Mouse (Mus musculus) heart, postnatal 10 days (tissue): ENCODE measurements around the gene Arfgap1. TPM values are rescaled to one million over a fixed set of nuclear protein-coding genes. Genes with fewer than 3 reads are reported as not detected.

Experiments
- DNase-seq, 2 experiments: peaks; one replicate each; pipeline ENCODE4 v3.0.0; 2021
- intact Hi-C: fragments of 180-260 bp; cut with DNase I; formaldehyde crosslinking; loops from one replicate; pipeline ENCODE4 v1.15.1; 2025
- total RNA-seq, 2 experiments: library from RNA; stranded (reverse); gene quantifications; 2 replicates each; pipeline ENCODE4 v1.2.3; 2021

The Arfgap1 gene
- total RNA-seq, 2 experiments from 2014 or later: 47.2 to 50.5 TPM

DNA sequence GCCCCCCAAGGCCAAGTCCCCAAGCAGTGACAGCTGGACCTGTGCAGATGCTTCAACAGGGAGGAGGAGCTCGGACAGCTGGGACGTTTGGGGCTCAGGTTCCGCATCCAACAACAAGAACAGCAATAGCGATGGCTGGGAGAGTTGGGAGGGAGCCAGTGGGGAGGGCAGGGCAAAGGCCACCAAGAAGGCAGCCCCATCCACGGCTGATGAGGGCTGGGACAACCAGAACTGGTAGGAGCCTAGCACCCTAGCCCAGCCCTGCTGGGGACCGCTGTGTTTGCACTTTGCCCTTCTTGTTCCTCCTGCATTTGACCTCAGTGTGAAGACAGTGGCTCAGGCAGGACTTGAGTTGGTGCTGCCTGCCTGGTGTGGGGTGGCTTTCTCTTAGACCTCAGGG, 14.1 kb downstream of the Arfgap1 start:
- intact Hi-C loops: no loop called here
- no peak for DNase-seq

DNA sequence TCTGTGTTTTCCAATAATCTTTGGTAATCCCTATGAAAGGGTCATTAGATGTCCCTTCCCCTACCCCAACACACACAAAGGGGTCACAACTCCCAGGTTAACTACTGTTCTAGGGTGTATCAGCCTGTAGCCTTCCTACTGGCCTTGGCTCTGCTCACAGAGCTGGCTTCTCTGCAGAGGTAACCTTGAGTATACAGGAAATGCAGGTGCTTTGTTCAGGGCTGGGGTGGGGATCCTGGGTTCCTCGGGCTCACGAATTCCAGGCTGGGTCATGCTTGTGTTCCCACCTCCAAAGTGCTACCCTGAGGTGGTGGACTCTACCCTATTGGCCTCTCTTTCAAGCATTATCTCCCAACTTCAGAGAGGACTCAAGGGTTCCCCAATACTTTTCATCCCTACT, 18.6 kb downstream of the Arfgap1 start:
- no peak for DNase-seq
- intact Hi-C loops: no loop called here

DNA sequence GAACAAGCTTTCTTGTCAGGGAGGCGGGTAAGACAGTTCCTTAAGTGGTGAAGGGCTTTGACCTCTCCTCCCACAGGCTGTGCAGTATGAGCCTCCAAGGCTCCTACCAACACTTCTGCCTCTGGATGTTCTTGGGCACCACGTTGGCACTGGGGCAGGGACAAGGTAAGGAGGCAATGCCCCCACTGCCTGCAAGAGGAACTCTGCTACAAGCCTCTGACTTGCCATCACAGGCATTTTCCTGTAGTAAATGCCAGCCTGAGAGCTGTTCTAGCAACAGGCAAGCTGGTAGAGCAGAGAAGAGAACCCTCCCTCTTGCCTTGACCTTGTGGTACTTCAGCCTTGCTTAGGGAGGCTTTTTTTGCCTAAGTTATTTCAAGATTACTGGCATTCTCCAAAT, 19.4 kb downstream of the Arfgap1 start, which contains the start of gene Col20a1:
Gene Col20a1, plus strand, starts transcription at position 87 of the 400 bp plus-strand sequence.
- DNase-seq: no peak
- intact Hi-C loops: no loop called here

- intact Hi-C loops: no loop called here
Measured at GRCm38 (mm10) chr2:180987001-180987400, 20.0 kb downstream of the Arfgap1 start.

DNA sequence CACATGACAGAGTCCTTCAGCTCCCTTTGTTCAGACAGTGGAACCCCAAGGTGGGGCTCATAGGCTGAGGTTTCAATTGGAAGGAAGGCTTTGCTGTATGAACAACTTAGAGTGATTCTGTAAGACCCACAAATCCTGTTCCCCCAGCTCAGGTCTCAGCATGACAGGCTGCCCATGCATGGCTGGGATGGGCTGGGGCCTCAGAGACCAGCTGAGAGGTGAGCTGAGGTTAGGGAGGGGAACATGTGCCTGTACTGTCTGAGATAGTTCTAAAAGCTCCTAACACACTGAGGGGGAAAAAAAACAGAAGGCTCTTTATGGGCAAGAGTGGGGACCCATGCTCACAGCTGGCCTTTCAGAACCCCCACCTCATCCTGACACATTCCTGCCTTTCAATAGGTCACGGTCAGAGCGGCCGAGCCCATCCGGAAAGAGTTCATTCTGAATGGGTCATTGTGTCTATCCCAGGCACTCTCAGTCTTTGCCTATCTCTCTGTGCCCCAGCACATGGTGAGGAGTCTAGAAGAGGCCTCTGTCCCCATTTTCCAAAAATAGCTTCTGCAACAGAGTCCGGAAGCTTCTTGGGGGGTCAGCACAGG, 20.5 kb downstream of the Arfgap1 start:
- DNase-seq: no peak
- intact Hi-C loops: no loop called here

More at GRCm38 (mm10) chr2:180987001-180987400, 20.0 kb downstream of the Arfgap1 start:
- DNase-seq: no peak

DNA sequence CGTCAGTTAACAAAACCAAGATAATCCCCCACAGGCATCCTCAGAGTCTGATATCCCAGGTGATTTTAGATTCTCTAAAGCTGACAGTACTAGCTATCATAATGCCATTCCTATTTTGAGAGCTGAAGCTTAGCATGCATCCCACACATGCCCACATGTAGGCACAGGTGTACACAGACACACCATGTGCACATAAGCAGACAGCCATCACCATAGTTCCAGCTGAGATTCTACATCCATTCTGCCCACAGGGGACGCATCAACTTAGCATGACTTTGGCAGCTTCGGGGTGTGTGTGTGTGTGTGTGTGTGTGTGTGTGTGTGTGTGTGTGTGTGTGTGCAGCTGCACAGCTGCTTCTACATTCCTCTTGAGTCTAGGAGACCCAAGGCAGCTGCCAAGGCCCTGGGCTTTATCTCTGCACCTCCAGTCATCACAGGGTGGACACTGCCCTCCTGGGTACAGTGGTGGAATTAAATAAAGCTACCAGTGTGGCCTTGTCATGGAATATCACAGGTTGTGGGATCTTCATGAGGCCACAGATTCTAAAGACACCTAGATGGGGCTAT, 21.4 kb downstream of the Arfgap1 start:
- intact Hi-C loops: no loop called here
- DNase-seq: peak; percentile 21 to 35

DNA sequence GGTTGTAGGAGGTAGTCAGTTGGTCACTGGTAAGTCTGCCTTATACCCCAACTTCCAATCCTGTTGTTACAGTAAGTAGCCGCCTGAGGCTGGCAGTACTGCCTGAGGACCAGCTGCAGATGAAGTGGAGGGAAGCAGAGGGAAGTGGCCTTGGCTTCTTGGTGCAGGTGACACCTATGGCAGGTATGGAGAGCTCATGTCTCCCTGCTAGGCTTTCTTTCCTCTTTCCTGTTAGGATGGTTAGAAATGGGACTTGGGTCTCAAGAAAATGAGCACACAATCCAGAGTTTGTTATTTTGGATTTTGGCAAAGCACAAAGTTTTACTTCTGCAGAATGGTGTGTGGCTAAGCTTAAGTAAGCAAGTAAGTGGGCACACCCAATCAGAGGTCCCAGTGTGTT, 21.9 kb downstream of the Arfgap1 start:
- intact Hi-C loops: no loop called here

DNA sequence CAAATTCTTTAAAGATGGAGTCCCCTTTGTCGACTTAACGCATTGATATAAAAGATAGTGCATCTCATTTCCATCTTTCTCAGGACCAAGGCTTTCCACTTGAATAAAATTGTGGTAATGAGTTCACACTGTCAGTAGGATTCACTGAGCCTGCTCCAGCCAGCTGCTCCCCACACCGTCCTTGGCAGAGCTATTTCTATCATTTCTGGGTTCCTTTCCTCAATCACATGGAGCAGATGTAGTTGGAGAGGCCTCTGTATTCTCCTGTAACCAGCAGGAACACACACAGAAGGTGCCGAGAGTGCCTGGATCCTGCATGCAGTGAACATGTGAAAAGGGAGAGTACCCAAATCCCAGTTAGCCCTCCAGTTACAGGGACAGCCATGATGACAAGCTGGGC, 23.3 kb downstream of the Arfgap1 start:
- intact Hi-C loops: no loop called here
- DNase-seq: no peak

More for the DNA sequence above, 21.9 kb downstream of the Arfgap1 start:
- DNase-seq: no peak

GRCm38 (mm10) chr2:180994360-180994759, 27.3 kb downstream of the Arfgap1 start:
- intact Hi-C loops: no loop called here
- DNase-seq: no peak

- intact Hi-C loops: no loop called here
Measured at GRCm38 (mm10) chr2:180995457-180995856, 28.4 kb downstream of the Arfgap1 start.

GRCm38 (mm10) chr2:180996436-180996835, 29.4 kb downstream of the Arfgap1 start:
- DNase-seq: peak; percentile 46 to 61
- intact Hi-C loops: loop anchor here (1.0 kb wide), 2 partner anchors 64 to 76 kb away; no protein-coding TSS in a partner anchor

More at GRCm38 (mm10) chr2:180995457-180995856, 28.4 kb downstream of the Arfgap1 start:
- no peak for DNase-seq

GRCm38 (mm10) chr2:180996905-180997304, 29.9 kb downstream of the Arfgap1 start:
- intact Hi-C loops: loop anchor here (1.0 kb wide), 2 partner anchors 63 to 75 kb away; no protein-coding TSS in a partner anchor

GRCm38 (mm10) chr2:181007054-181007453, 40.0 kb downstream of the Arfgap1 start:
- intact Hi-C loops: loop anchor here (2.0 kb wide), 1 partner anchor 42 kb away; no protein-coding TSS in a partner anchor
- no peak for DNase-seq

More at GRCm38 (mm10) chr2:180996905-180997304, 29.9 kb downstream of the Arfgap1 start:
- no peak for DNase-seq

- intact Hi-C loops: no loop called here
- no peak for DNase-seq
Measured at GRCm38 (mm10) chr2:181008339-181008738, 41.3 kb downstream of the Arfgap1 start.

DNA sequence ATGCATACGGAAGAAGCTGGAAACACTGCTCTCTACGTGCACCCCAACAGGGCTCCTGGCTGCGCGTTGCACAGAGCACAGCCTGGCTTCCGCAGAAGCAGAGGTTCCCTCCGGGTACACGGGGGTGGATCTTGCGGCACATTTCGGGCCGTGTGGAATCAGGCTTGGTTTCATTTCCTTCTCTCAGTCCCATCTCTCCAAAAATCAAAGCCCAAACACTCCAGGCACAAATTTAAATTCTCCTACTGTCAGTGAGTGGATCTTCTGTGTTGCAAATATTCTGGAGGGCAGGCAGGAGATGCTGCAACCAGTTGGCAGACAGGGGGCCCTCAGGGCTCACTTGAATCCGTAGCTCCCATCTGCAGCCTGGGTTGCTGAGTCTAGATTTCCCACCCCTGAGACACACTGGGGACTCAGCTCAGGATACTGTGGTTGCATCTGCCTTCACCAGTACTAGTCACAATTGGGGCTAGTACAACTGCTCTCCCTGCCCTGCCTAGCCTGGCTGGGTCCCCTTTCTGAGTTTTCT, 64.4 kb downstream of the Arfgap1 start:
- no peak for DNase-seq
- intact Hi-C loops: loop anchor here (5.0 kb wide), 1 partner anchor 41 kb away; no protein-coding TSS in a partner anchor

Other genes with a start within 250 kb of the Arfgap1 start
- gene Slc17a9, start 242.0 kb upstream of the Arfgap1 start, total RNA-seq: under 1 TPM; 0.69 to 0.89 TPM
- gene Bhlhe23, start 190.3 kb upstream of the Arfgap1 start, total RNA-seq: not detected
- gene Ythdf1, start 46.3 kb upstream of the Arfgap1 start, total RNA-seq: 10 to 100 TPM; 46.6 to 46.9 TPM
- not detected for gene Birc7, start 38.2 kb upstream of the Arfgap1 start, total RNA-seq
- 10 to 100 TPM; 10.4 to 16.0 TPM for gene Nkain4, start 12.5 kb upstream of the Arfgap1 start, total RNA-seq
- under 1 TPM; 0.62 to 0.92 TPM for gene Col20a1, start 19.3 kb downstream of the Arfgap1 start, total RNA-seq
- under 1 TPM; 0.12 to 0.34 TPM for gene Chrna4, start 76.3 kb downstream of the Arfgap1 start, total RNA-seq
- gene Kcnq2, start 168.1 kb downstream of the Arfgap1 start, total RNA-seq: not detected
- 100 to 1,000 TPM; 640 to 727 TPM for gene Eef1a2, start 189.8 kb downstream of the Arfgap1 start, total RNA-seq
- gene Ppdpf, start 220.0 kb downstream of the Arfgap1 start, total RNA-seq: 10 to 100 TPM; 60.7 to 62.1 TPM
- gene Ptk6, start 235.6 kb downstream of the Arfgap1 start, total RNA-seq: not detected
- gene Srms, start 246.0 kb downstream of the Arfgap1 start, total RNA-seq: under 1 TPM; 0.17 to 0.25 TPM